Mouse (Mus musculus) E14TG2a.4 (cell line): ENCODE data around the gene Cdc27.

ENCODE experiments used
- CTCF ChIP-seq: conservative IDR thresholded peaks from 2 replicates; pipeline ENCODE4 v1.5.1; 2014; ENCODE audit warnings: low read length
- POU5F1 ChIP-seq: IDR thresholded peaks from 2 replicates; pipeline ENCODE4 v1.6.1; 2014; ENCODE audit warnings: low read length, borderline replicate concordance

- no peak for TF ChIP-seq CTCF
- no peak for TF ChIP-seq POU5F1
Observed at GRCm38 (mm10) chr11:104458507-104458906, 91.9 kb downstream of the Cdc27 start.
